Mouse (Mus musculus) neural tube, embryonic 11.5 days (tissue): ENCODE measurements around the gene Btnl1. TPM values are rescaled to one million over a fixed set of nuclear protein-coding genes. Genes with fewer than 3 reads are reported as not detected.

Source experiments
- ATAC-seq: fragments of 200-750 bp; cut with Nextera tagmentation; 2 replicates; pipeline ENCODE4 v1.8.0; 2017; ENCODE audit warnings: moderate number of reproducible peaks, mild to moderate bottlenecking, moderate TSS enrichment, moderate library complexity; ENCODE audit not compliant: insufficient read depth, low FRiP score, low TSS enrichment
- DNase-seq: peaks from one replicate; pipeline ENCODE4 v3.0.0-alpha.2; 2015; ENCODE audit warnings: low spot score
- H3K27ac ChIP-seq: fragments of 300-500 bp; sonication (generic); 2 replicates; pipeline ENCODE4 v1.5.1; 2014; ENCODE audit warnings: low read depth, mild to moderate bottlenecking, low read length
- H3K27me3 ChIP-seq: fragments of 300-500 bp; sonication (generic); 2 replicates; pipeline ENCODE4 v1.6.1; 2014; ENCODE audit warnings: mild to moderate bottlenecking, low read length, mixed read lengths; ENCODE audit not compliant: control insufficient read depth, insufficient read depth
- H3K36me3 ChIP-seq: fragments of 300-500 bp; sonication (generic); 2 replicates; pipeline ENCODE4 v1.6.1; 2014; ENCODE audit warnings: mild to moderate bottlenecking, low read length, moderate library complexity, mixed read lengths; ENCODE audit not compliant: control insufficient read depth, insufficient read depth
- H3K4me1 ChIP-seq: fragments of 300-500 bp; sonication (generic); 2 replicates; pipeline ENCODE4 v1.6.1; 2014; ENCODE audit warnings: low read length, mixed read lengths; ENCODE audit not compliant: control insufficient read depth, insufficient read depth
- H3K4me2 ChIP-seq: fragments of 300-500 bp; sonication (generic); 2 replicates; pipeline ENCODE4 v1.6.1; 2014; ENCODE audit warnings: low read depth, mild to moderate bottlenecking, moderate library complexity
- H3K4me3 ChIP-seq: fragments of 300-500 bp; sonication (generic); 2 replicates; pipeline ENCODE4 v1.5.1; 2014; ENCODE audit warnings: low read depth, low read length
- H3K9ac ChIP-seq: fragments of 300-500 bp; sonication (generic); 2 replicates; pipeline ENCODE4 v1.6.1; 2014; ENCODE audit warnings: mild to moderate bottlenecking, low read length
- H3K9me3 ChIP-seq: fragments of 300-500 bp; sonication (generic); 2 replicates; pipeline ENCODE4 v1.6.1; 2016; ENCODE audit warnings: low read length; ENCODE audit not compliant: control insufficient read depth
- WGBS: fragments of 180-500 bp; shearing (Covaris S2); extraction: QIAGEN DNeasy Blood & Tissue Kit; methylation state at CpG from one replicate; pipeline ENCODE4 v1.1.7; 2014; 5-methylcytosine and 5-hydroxymethylcytosine counted together
- polyA plus RNA-seq: library from polyadenylated mRNA; unstranded; fragments of >200 nt; fragmentation: Nextera tagmentation; extraction: Ambion mirVana; gene quantifications from 2 replicates; pipeline ENCODE4 v1.2.1, GENCODE M21; 2014

Btnl1 gene
- polyA plus RNA-seq, 1 experiment from 2014 or later, result not detected

GRCm38 (mm10) chr17:34397357-34397756 is 20.4 kb downstream of the Btnl1 start:
- Histone ChIP-seq H3K36me3 (no peaks in the 10 kb centered on the region), H3K27me3 (no peaks in the 10 kb centered on the region), H3K4me1 (no peaks in the 10 kb centered on the region), H3K9ac (no peak overlapping the region), H3K4me3 (no peak overlapping the region), H3K27ac (no peak overlapping the region), H3K9me3 (no peaks in the 10 kb centered on the region), H3K4me2 (no peak overlapping the region)
- ATAC-seq (no peak), DNase-seq (no peak)
- 68% methylated on average over 5 of the region's 5 CpGs for WGBS

- Histone ChIP-seq H3K36me3 (no peaks in the 10 kb centered on the region), H3K9me3 (no peaks in the 10 kb centered on the region), H3K9ac (no peak overlapping the region), H3K4me2 (peak overlapping the region; percentile 65), H3K27ac (no peak overlapping the region), H3K27me3 (no peaks in the 10 kb centered on the region), H3K4me1 (no peaks in the 10 kb centered on the region), H3K4me3 (peak overlapping the region; percentile 60)
- ATAC-seq (peak; percentile 79), DNase-seq (peak; percentile 21)
- WGBS, result 13% methylated on average over 9 of the region's 9 CpGs
These were observed 21.3 kb downstream of the Btnl1 start for GRCm38 (mm10) chr17:34398058-34398710.

DNA sequence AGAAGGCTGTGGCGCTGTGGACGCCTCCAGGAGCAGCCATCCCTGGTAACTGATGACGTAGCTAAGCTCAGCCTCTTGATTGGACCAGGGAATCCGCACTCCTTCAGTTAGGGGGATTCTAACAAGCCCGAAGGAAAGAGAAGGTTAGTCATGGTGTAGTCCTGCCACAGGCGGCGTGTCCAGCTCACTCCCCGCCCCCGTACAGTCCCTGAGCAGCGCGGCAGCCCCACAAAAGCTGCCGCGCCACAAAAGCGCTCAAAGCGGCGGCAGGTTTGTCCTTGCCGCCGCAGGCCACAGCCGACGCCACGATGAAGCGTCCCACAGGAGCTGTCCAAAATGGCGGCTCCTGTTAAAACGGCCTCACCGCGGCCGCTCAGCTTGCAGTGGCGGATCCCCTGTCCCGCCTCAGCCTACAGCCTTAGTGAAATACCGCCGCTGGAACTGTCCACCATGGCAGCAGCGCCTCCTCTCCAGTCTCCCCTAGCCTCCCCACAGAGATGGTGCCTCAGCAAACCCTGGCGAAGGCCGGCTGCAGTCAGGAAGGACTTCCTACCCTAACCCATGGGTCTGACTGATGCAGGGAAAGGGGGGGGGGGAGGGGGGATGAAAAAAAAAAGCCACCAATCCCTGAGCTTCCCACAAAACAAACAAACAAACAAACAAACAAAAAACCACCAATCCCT is 21.9 kb downstream of the Btnl1 start, which contains the start of gene BC051142:
Gene BC051142, plus strand, starts transcription at position 110 of the 683 bp plus-strand sequence.
- Histone ChIP-seq H3K4me2 (peak within 1 kb of the TSS; percentile 65), H3K27me3 (no peaks in the 10 kb centered on the region), H3K36me3 (no peaks in the 10 kb centered on the region), H3K4me3 (peak within 1 kb of the TSS; percentile 60), H3K4me1 (no peaks in the 10 kb centered on the region), H3K9ac (peak within 1 kb of the TSS; percentile 89), H3K9me3 (no peaks in the 10 kb centered on the region), H3K27ac (peak within 1 kb of the TSS; percentile 94)
- ATAC-seq (peak; percentile 97), DNase-seq (peak; percentile 83)
- 7% methylated on average over 34 of the region's 34 CpGs for WGBS

- ATAC-seq (no peak), DNase-seq (no peak)
- H3K9ac ChIP-seq, result peak overlapping the region; percentile 89
- H3K4me2 ChIP-seq, result peak overlapping the region; percentile 65
- no peaks in the 10 kb centered on the region for H3K4me1 ChIP-seq
- no peaks in the 10 kb centered on the region for H3K27me3 ChIP-seq
- peak overlapping the region; percentile 60 for H3K4me3 ChIP-seq
- peak overlapping the region; percentile 94; the same call in 1 of the 2 replicates for H3K27ac ChIP-seq
- H3K36me3 ChIP-seq, result no peaks in the 10 kb centered on the region
- WGBS, result 47% methylated on average over 4 of the region's 4 CpGs
- H3K9me3 ChIP-seq, result no peaks in the 10 kb centered on the region
These were observed 22.4 kb downstream of the Btnl1 start for GRCm38 (mm10) chr17:34399394-34399715.

DNA sequence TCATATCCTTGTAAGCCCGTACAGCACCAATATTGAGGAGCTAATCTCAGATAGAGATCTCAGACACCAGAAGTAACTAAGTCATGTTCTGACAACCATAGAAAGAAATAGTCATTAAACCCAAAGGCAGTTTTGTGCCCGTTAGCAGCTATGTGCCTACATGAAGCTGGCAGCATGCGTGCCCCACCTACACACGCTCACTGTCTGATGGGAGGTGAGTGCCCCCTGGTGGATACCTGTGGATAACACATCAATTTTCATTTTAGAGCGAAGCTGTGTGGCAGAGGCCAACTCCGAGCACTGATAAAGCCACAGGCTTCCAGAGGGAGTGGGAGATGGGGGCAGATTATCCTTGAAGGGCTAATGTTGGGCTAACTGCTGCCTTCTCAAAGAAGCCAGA is 34.2 kb downstream of the Btnl1 start:
- Histone ChIP-seq H3K4me3 (no peak overlapping the region), H3K4me1 (no peaks in the 10 kb centered on the region), H3K27ac (no peak overlapping the region)

GRCm38 (mm10) chr17:34420014-34420413 is 43.1 kb downstream of the Btnl1 start:
- 84% methylated on average over 7 of the region's 7 CpGs for WGBS
- DNase-seq, result no peak

More for the DNA sequence above, 34.2 kb downstream of the Btnl1 start:
- DNase-seq (peak; percentile 42), ATAC-seq (no peak)
- WGBS, result 29% methylated on average over 6 of the region's 6 CpGs
- H3K4me2 ChIP-seq, result no peak overlapping the region
- H3K9ac ChIP-seq, result no peak overlapping the region
- H3K27me3 ChIP-seq, result no peaks in the 10 kb centered on the region
- H3K9me3 ChIP-seq, result no peaks in the 10 kb centered on the region
- no peaks in the 10 kb centered on the region for H3K36me3 ChIP-seq

DNA sequence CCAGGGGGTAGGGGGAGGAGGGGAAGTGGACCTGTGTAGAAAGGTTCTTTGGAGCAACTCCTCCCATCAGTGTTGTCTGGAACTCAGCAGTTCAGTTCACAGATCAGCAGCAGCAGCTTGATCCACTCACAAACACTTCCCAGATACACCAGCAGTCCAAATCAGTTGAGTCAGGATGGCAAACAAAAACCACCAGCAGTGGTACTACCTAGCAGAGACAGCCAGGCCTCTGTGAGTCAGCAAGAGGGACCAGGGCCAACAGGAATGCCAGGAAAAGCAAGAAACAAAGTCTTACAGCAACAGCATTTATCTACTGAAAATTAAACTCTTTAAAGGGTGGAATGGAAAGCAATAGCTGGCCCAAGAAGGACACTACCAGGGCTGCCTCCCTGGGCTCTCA is 50.7 kb downstream of the Btnl1 start:
- Histone ChIP-seq H3K4me2 (no peak overlapping the region), H3K9ac (no peak overlapping the region), H3K27ac (no peak overlapping the region), H3K36me3 (no peaks in the 10 kb centered on the region), H3K4me3 (no peak overlapping the region), H3K27me3 (no peaks in the 10 kb centered on the region), H3K9me3 (no peaks in the 10 kb centered on the region), H3K4me1 (no peaks in the 10 kb centered on the region)
- no peak for ATAC-seq
- DNase-seq, result no peak

More at GRCm38 (mm10) chr17:34420014-34420413, 43.1 kb downstream of the Btnl1 start:
- Histone ChIP-seq H3K27me3 (no peaks in the 10 kb centered on the region), H3K9me3 (no peaks in the 10 kb centered on the region), H3K9ac (no peak overlapping the region), H3K4me1 (no peaks in the 10 kb centered on the region), H3K36me3 (no peaks in the 10 kb centered on the region), H3K4me3 (no peak overlapping the region), H3K4me2 (no peak overlapping the region), H3K27ac (no peak overlapping the region)
- no peak for ATAC-seq
